Mouse (Mus musculus) intestine, embryonic 14.5 days (tissue): Measurements from ENCODE around the gene Olfr702. TPM values are rescaled to one million over a fixed set of nuclear protein-coding genes. Genes with fewer than 3 reads are reported as not detected.

Source experiments
- ATAC-seq: fragments of 200-750 bp; cut with Nextera tagmentation; replicated peaks from 2 replicates; pipeline ENCODE4 v1.8.0; 2017; ENCODE audit warnings: low read depth, moderate number of reproducible peaks, moderate TSS enrichment, moderate library complexity; ENCODE audit not compliant: low FRiP score, low TSS enrichment
- DNase-seq: peaks from one replicate; pipeline ENCODE4 v3.0.0-alpha.2; 2018; ENCODE audit warnings: low spot score
- H3K27ac ChIP-seq: fragments of 300-500 bp; sonication (generic); 2 replicates; pipeline ENCODE4 v1.5.1; 2014; ENCODE audit warnings: low read depth, mild to moderate bottlenecking, control low read depth
- H3K27me3 ChIP-seq: fragments of 300-500 bp; sonication (generic); replicated peaks from 2 replicates; pipeline ENCODE4 v1.6.1; 2014; ENCODE audit warnings: low read length, control low read depth; ENCODE audit not compliant: control insufficient read depth, insufficient read depth
- H3K36me3 ChIP-seq: fragments of 300-500 bp; sonication (generic); 2 replicates; pipeline ENCODE4 v1.6.1; 2014; ENCODE audit warnings: low read length, control low read depth; ENCODE audit not compliant: control insufficient read depth, insufficient read depth
- H3K4me1 ChIP-seq: fragments of 300-500 bp; sonication (generic); replicated peaks from 2 replicates; pipeline ENCODE4 v1.6.1; 2014; ENCODE audit warnings: low read length, control low read depth, mixed read lengths; ENCODE audit not compliant: control insufficient read depth, insufficient read depth
- H3K4me2 ChIP-seq: fragments of 300-500 bp; sonication (generic); 2 replicates; pipeline ENCODE4 v1.6.1; 2014; ENCODE audit warnings: low read length
- H3K4me3 ChIP-seq: fragments of 300-500 bp; sonication (generic); 2 replicates; pipeline ENCODE4 v1.5.1; 2014; ENCODE audit warnings: low read depth, low read length, control low read depth, mixed read lengths
- H3K9ac ChIP-seq: fragments of 300-500 bp; sonication (generic); 2 replicates; pipeline ENCODE4 v1.6.1; 2014; ENCODE audit warnings: mild to moderate bottlenecking, low read length
- H3K9me3 ChIP-seq: fragments of 300-500 bp; sonication (generic); 2 replicates; pipeline ENCODE4 v1.6.1; 2016; ENCODE audit warnings: low read length, control low read depth; ENCODE audit not compliant: control insufficient read depth
- polyA plus RNA-seq: library from polyadenylated mRNA; unstranded; fragments of >200 nt; fragmentation: Nextera tagmentation; extraction: Ambion mirVana; gene quantifications from 2 replicates; pipeline ENCODE4 v1.2.1, GENCODE M21; 2014

Gene Olfr702
- polyA plus RNA-seq, 1 experiment from 2014 or later: not detected

DNA sequence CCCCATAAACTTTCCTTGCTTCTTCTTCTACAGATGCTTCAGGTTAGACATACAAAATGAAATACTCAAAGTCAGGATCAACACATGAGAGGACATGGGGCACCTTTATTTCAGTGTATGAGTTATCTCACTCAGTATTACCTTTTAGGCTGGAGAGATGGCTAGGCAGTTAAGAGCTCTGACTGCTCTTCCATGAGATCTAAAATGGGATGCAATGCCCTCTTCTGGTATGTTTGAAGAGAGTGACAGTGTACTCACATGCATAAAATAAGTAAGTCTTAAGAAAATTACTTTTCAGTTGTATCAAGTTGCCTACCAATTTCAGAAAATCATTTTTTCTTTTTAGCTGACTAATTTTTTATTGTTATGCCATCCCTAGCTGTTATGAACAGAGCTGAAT, 45.4 kb downstream of the Olfr702 start:
- Histone ChIP-seq H3K27ac (no peak overlapping the region), H3K36me3 (no peaks in the 10 kb centered on the region), H3K4me1 (no peaks in the 10 kb centered on the region), H3K9me3 (no peaks in the 10 kb centered on the region), H3K4me2 (no peak overlapping the region), H3K9ac (no peak overlapping the region), H3K27me3 (no peaks in the 10 kb centered on the region), H3K4me3 (no peak overlapping the region)
- no peak for ATAC-seq
- no peak for DNase-seq

Other genes with a start within 250 kb of the Olfr702 start
- gene Olfr693, start 153.3 kb downstream of the Olfr702 start, polyA plus RNA-seq: not detected in 2 replicates
- not detected in 2 replicates for gene Olfr694, start 142.1 kb downstream of the Olfr702 start, polyA plus RNA-seq
- not detected in 2 replicates for gene Olfr695, start 117.5 kb downstream of the Olfr702 start, polyA plus RNA-seq
- not detected in 2 replicates for gene Olfr697, start 91.5 kb downstream of the Olfr702 start, polyA plus RNA-seq
- gene Olfr698, start 78.5 kb downstream of the Olfr702 start, polyA plus RNA-seq: not detected in 2 replicates
- gene Olfr699, start 40.7 kb downstream of the Olfr702 start, polyA plus RNA-seq: not detected in 2 replicates
- not detected in 2 replicates for gene Olfr700, start 25.1 kb downstream of the Olfr702 start, polyA plus RNA-seq
- gene Olfr701, start 19.8 kb downstream of the Olfr702 start, polyA plus RNA-seq: not detected in 2 replicates
- not detected in 2 replicates for gene Olfr703, start 9.5 kb upstream of the Olfr702 start, polyA plus RNA-seq
- not detected in 2 replicates for gene Olfr704, start 29.3 kb upstream of the Olfr702 start, polyA plus RNA-seq
- not detected in 2 replicates for gene Olfr705, start 43.0 kb upstream of the Olfr702 start, polyA plus RNA-seq
- gene Olfr706, start 54.3 kb upstream of the Olfr702 start, polyA plus RNA-seq: not detected in 2 replicates
- gene Olfr707, start 67.3 kb upstream of the Olfr702 start, polyA plus RNA-seq: not detected in 2 replicates
- gene Olfr1532-ps1, start 74.1 kb upstream of the Olfr702 start, polyA plus RNA-seq: not detected in 2 replicates
- gene Olfr709-ps1, start 98.3 kb upstream of the Olfr702 start, polyA plus RNA-seq: not detected in 2 replicates
- not detected in 2 replicates for gene Olfr710, start 114.4 kb upstream of the Olfr702 start, polyA plus RNA-seq
- not detected in 2 replicates for gene Olfr6, start 130.0 kb upstream of the Olfr702 start, polyA plus RNA-seq
- gene Olfr711, start 141.6 kb upstream of the Olfr702 start, polyA plus RNA-seq: not detected in 2 replicates
- not detected in 2 replicates for gene Olfr2, start 172.2 kb upstream of the Olfr702 start, polyA plus RNA-seq
- not detected in 2 replicates for gene Olfr713, start 197.3 kb upstream of the Olfr702 start, polyA plus RNA-seq
- not detected in 2 replicates for gene Olfr714, start 237.1 kb upstream of the Olfr702 start, polyA plus RNA-seq